Mouse (Mus musculus): ENCODE results near the gene Fam155a.

GRCm38 (mm10) chr8:9596003-9596402 lies 175.0 kb downstream of the Fam155a start:
- TF ChIP-seq CTCF (IDR thresholded peaks at IDR 0.05; ENCODE audit: borderline replicate concordance, insufficient read depth, low read length) (no peak), POLR2A (IDR thresholded peaks at IDR 0.05; ENCODE audit: low read depth, low read length) (no peak)

Measured in embryonic fibroblast, embryonic 13.5 days (primary cell).